Mouse (Mus musculus) stomach, postnatal 0 days (tissue): ENCODE measurements around the gene Fer1l5. TPM values are rescaled to one million over a fixed set of nuclear protein-coding genes. Genes with fewer than 3 reads are reported as not detected.

Experiments
- ATAC-seq: fragments of 200-750 bp; cut with Nextera tagmentation; 2 replicates; pipeline ENCODE4 v1.8.0; 2017; ENCODE audit not compliant: low FRiP score, low TSS enrichment
- DNase-seq: peaks from one replicate; pipeline ENCODE4 v3.0.0-alpha.2; 2016; ENCODE audit warnings: low spot score
- H3K27ac ChIP-seq: fragments of 300-500 bp; sonication (generic); replicated peaks from 2 replicates; pipeline ENCODE4 v1.5.1; 2014; ENCODE audit warnings: mild to moderate bottlenecking, control low read depth
- H3K27me3 ChIP-seq: fragments of 300-500 bp; sonication (generic); 2 replicates; pipeline ENCODE4 v1.6.1; 2014; ENCODE audit warnings: low read length; ENCODE audit not compliant: control insufficient read depth, insufficient read depth
- H3K36me3 ChIP-seq: fragments of 300-500 bp; sonication (generic); 2 replicates; pipeline ENCODE4 v1.6.1; 2014; ENCODE audit warnings: low read length, mixed read lengths; ENCODE audit not compliant: control insufficient read depth, insufficient read depth
- H3K4me1 ChIP-seq: fragments of 300-500 bp; sonication (generic); replicated peaks from 2 replicates; pipeline ENCODE4 v1.6.1; 2014; ENCODE audit warnings: antibody characterized with exemption; ENCODE audit not compliant: control insufficient read depth, insufficient read depth
- H3K4me2 ChIP-seq: fragments of 300-500 bp; sonication (generic); replicated peaks from 2 replicates; pipeline ENCODE4 v1.6.1; 2014; ENCODE audit warnings: low read depth, mild to moderate bottlenecking, control low read depth, moderate library complexity
- H3K4me3 ChIP-seq: fragments of 300-500 bp; sonication (generic); 2 replicates; pipeline ENCODE4 v1.5.1; 2014; ENCODE audit warnings: low read depth, low read length, control low read depth
- H3K9ac ChIP-seq: fragments of 300-500 bp; sonication (generic); 2 replicates; pipeline ENCODE4 v1.6.1; 2014; ENCODE audit warnings: mild to moderate bottlenecking, low read length, control low read depth, mixed read lengths
- H3K9me3 ChIP-seq: fragments of 300-500 bp; sonication (generic); 2 replicates; pipeline ENCODE4 v1.6.1; 2016; ENCODE audit warnings: low read length; ENCODE audit not compliant: control insufficient read depth
- CTCF ChIP-seq: IDR thresholded peaks from 2 replicates; pipeline ENCODE4 v1.5.1; 2016; ENCODE audit warnings: antibody characterized with exemption, low read depth, mild to moderate bottlenecking, moderate library complexity
- EP300 ChIP-seq: optimal IDR thresholded peaks from 2 replicates; pipeline ENCODE3; 2016; ENCODE audit warnings: antibody characterized with exemption
- WGBS: fragments of 180-500 bp; shearing (Covaris S2); extraction: QIAGEN DNeasy Blood & Tissue Kit; methylation state at CpG from one replicate; pipeline ENCODE4 v1.1.7; 2014; 5-methylcytosine and 5-hydroxymethylcytosine counted together
- polyA plus RNA-seq: library from polyadenylated mRNA; unstranded; fragments of >200 nt; fragmentation: Nextera tagmentation; extraction: Ambion mirVana; gene quantifications from 2 replicates; pipeline ENCODE4 v1.2.1, GENCODE M21; 2015

Fer1l5 gene
- polyA plus RNA-seq, 1 experiment from 2014 or later, result 0.13 TPM

DNA sequence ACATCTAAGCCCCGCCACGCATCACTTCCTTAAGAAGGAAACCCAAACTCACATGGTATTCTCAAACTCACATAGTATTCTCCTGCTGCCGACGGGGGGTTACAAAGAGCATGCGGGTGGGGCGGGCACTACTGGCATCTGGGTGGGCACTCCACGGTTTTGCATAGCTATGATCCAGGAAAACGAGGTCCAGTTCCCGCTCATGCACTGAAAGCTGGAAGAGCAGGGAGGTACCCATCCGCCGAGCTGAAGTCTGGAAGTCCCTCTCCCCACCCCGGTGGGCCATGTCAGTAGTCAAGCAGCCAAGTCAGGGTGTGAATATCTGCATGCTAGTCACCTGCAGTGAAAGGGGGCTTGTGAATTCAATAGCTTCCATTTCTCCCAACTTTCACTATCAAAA is 4.4 kb upstream of the Fer1l5 start:
- Histone ChIP-seq H3K36me3 (no peaks in the 10 kb centered on the region), H3K9ac (0 out of 2 replicates have a peak overlapping the region, but pooled peaks have one; percentile 13), H3K9me3 (no peaks in the 10 kb centered on the region), H3K27me3 (no peaks in the 10 kb centered on the region), H3K27ac (no peak overlapping the region), H3K4me3 (peak overlapping the region; percentile 90), H3K4me1 (peaks cover 2% of the 10 kb centered on the region; the same call in 1 of the 2 replicates), H3K4me2 (peak overlapping the region; percentile 77)
- 37% methylated on average over 12 of the region's 12 CpGs for WGBS
- ATAC-seq (no peak), DNase-seq (no peak)
- no peak for TF ChIP-seq CTCF

DNA sequence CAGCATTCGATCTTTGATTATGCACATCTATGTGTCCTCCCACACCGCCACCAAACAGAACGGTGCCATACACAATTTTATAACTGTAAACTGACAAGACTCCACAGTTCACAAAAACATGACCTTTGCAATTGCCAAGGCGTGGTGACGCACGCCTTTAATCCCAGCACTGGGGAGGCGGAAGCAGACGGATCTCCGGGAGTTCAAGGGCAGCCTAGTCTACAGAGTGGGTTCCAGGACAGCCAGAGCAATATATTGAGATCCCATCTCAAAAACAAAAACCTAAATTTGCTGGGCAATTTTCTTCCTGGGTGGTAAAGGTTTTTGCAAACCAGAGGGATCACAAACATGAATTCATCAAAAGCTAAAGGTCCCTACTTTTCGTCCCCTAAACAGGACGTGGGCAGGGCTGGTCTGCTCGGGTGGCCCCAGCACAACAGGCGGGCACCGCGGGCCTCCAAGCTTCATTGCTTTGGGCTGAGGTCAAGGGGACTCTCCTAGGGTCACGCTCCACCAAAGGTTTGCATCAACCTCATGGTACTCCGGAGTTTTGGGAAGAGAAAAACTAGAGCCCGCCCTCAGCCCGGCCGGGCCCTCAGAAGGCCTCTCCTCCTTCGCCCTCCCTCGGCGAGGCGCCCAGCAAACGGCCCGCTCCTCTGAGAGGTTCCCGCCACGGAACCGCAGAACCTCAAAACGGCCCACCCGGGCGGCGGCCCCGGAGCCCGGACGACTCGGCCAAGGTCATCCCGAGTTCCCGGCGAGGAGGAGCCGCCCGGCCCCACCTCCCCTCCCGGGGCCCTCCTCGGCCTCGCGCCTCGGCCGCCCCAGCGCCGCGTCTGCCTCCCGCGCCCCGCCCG is 3.8 kb upstream of the Fer1l5 start:
- peak overlapping the region; percentile 90 for H3K4me3 ChIP-seq
- DNase-seq (peak; percentile 42), ATAC-seq (peak; percentile 88)

DNA sequence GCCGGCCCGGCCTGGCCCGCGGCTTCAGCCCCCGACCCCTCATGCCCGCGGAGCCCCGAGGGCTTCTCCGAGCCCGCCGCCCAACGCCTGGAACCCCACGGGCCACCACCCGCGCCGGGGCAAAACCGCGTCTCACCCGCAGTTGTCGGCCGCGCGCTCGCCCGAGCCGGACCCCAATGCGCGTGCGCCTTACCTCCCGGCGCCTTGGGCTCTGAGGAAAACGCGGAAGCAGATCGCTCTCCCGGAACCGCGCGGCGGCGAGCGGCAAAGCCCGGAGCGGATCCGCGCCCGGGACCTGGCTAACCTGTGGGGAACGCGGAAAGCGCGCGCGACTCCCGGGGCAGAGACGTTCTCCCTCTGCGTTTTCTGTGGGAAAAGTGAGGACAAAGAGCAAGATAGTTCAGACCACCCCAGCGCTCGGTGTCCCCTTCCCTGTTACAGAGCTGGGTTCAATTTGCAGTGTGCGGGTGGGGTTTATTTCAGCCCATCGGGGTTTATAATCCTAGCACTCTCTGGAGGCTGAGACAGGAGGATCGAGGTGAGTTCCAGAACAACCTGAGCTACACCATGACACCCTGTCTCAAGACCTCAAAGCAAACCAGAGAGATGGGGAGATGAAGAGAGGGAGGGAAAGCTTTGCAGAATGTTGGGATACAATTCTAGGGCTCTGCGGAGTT is 3.0 kb upstream of the Fer1l5 start, which contains the start of gene Kansl3:
Gene Kansl3, minus strand, starts transcription at position 213 of the 677 bp plus-strand sequence.
- peak within 1 kb of the TSS; percentile 91 for H3K27ac ChIP-seq
- peak within 1 kb of the TSS; percentile 77 for H3K4me2 ChIP-seq
- 0 out of 2 replicates have a peak, but pooled peaks have one; percentile 6 for TF ChIP-seq CTCF
- peak; percentile 82 for TF ChIP-seq EP300
- WGBS, result 3% methylated on average over 61 of the region's 61 CpGs
- no peaks in the 10 kb centered on the region for H3K9me3 ChIP-seq
- H3K9ac ChIP-seq, result peak within 1 kb of the TSS; percentile 94
- ATAC-seq (peak; percentile 92), DNase-seq (peak; percentile 95)
- H3K36me3 ChIP-seq, result no peaks in the 10 kb centered on the region
- no peaks in the 10 kb centered on the region for H3K27me3 ChIP-seq
- peaks cover 2% of the 10 kb centered on the region; the same call in 1 of the 2 replicates for H3K4me1 ChIP-seq
- peak within 1 kb of the TSS; percentile 90 for H3K4me3 ChIP-seq

More for the DNA sequence above, 3.8 kb upstream of the Fer1l5 start:
- no peaks in the 10 kb centered on the region for H3K9me3 ChIP-seq
- H3K4me1 ChIP-seq, result peaks cover 2% of the 10 kb centered on the region; the same call in 1 of the 2 replicates
- H3K27me3 ChIP-seq, result no peaks in the 10 kb centered on the region
- no peaks in the 10 kb centered on the region for H3K36me3 ChIP-seq
- peak overlapping the region; percentile 77 for H3K4me2 ChIP-seq
- H3K9ac ChIP-seq, result peak overlapping the region; percentile 94
- WGBS, result 5% methylated on average over 42 of the region's 55 CpGs
- H3K27ac ChIP-seq, result peak overlapping the region; percentile 91
- TF ChIP-seq CTCF (no peak), EP300 (no peak)

- 66% methylated on average over 6 of the region's 6 CpGs for WGBS
These were observed 1.2 kb upstream of the Fer1l5 start for GRCm38 (mm10) chr1:36370918-36371317.

DNA sequence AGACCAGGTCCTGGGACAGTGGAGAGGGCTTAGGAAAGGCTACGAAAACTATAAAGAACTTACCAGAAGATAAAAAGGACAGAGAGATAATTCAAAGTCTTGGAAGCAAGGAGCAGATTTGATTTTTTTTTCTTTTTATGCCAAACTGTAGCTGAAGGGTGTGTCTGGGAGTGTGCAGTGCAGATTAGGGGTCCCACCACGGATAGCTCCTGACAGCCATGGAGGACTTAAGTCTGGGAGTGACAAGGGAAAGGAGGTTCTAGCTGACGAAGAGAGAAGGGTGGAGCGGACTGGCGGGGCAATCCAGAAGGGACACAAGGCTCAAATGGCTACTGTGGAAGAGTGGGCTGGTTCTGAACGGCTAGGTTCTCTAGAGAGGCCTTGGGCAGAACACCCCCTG is 6.8 kb downstream of the Fer1l5 start:
- no peaks in the 10 kb centered on the region for H3K36me3 ChIP-seq
- 69% methylated on average over 6 of the region's 6 CpGs for WGBS
- no peak overlapping the region for H3K4me2 ChIP-seq
- no peaks in the 10 kb centered on the region for H3K4me1 ChIP-seq
- no peak for ATAC-seq
- no peak overlapping the region for H3K4me3 ChIP-seq
- no peak overlapping the region for H3K9ac ChIP-seq
- no peaks in the 10 kb centered on the region for H3K9me3 ChIP-seq
- no peak overlapping the region for H3K27ac ChIP-seq
- DNase-seq, result no peak
- TF ChIP-seq CTCF, result no peak
- no peak for TF ChIP-seq EP300
- H3K27me3 ChIP-seq, result no peaks in the 10 kb centered on the region

More at GRCm38 (mm10) chr1:36370918-36371317, 1.2 kb upstream of the Fer1l5 start:
- Histone ChIP-seq H3K27ac (no peak overlapping the region), H3K4me2 (no peak overlapping the region), H3K4me1 (peaks cover 2% of the 10 kb centered on the region; the same call in 1 of the 2 replicates), H3K9me3 (no peaks in the 10 kb centered on the region), H3K27me3 (no peaks in the 10 kb centered on the region), H3K4me3 (no peak overlapping the region), H3K9ac (no peak overlapping the region), H3K36me3 (no peaks in the 10 kb centered on the region)
- ATAC-seq (no peak), DNase-seq (no peak)
- TF ChIP-seq EP300, result no peak
- TF ChIP-seq CTCF, result no peak
